In the genomic region with DNA sequence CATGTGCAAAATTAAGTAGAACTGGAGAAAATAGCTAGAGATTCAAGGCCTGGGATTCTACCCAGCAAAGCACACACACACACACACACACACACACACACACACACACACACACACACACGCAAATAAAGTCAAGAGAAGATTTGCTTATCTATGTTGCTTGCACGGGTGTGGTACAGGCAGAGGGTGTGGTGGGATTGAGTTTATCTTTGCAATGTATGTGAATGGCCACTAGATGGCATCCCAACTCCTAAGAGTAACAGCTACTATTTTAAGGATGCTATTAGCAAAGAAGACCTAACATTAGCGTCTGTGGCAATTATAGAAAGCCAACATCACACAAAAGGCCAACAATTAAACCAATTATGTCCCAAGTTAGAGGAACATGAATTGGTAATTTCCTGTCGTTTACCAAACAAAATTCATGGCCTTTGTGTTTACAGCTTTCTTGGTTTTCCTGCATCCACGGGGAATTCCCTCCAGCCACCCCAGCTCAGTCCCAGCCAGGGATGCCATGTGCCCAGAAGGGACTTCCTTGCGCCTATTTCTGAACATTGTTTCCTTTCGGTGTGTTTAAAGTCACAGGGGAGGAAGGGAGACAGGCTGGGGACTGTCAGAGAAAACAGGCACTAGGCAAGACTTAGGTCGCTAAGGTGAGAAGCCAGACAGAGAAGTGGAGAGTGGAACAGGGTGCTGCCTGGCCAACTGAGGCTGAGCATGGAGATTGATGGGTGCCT, we compare ENCODE assay signal across 8 mouse cellular contexts. TPM values are rescaled to one million over a fixed set of nuclear protein-coding genes. Genes with fewer than 3 reads are reported as not detected.
DNase-seq lines count a peak whose midpoint lies in the region; ATAC-seq and TF ChIP-seq lines count a peak whose summit lies in the region.

No protein-coding gene starts in this region.

- 26% methylated on average over 8 of the region's 8 CpGs for WGBS in liver, embryonic 12.5 days (ENCODE audit: insufficient replicate concordance)

- H3K27ac ChIP-seq in liver, embryonic 12.5 days = no peak overlapping the region
- no peak overlapping the region for H3K27ac ChIP-seq in MEL (ENCODE audit: control insufficient read depth, low read depth, low read length)

- peak; percentile 99 for TF ChIP-seq RAD21 in MEL (IDR thresholded peaks at IDR 0.05; ENCODE audit: low read depth, low read length)

- peaks cover 22% of the 10 kb centered on the region for H3K27me3 ChIP-seq in liver, embryonic 12.5 days (replicated peaks)
- no peaks in the 10 kb centered on the region for H3K27me3 ChIP-seq in MEL (ENCODE audit: control insufficient read depth in 1 of 2, insufficient read depth in 2 of 2, low read length in 2 of 2)

- no peak for ATAC-seq in liver, embryonic 12.5 days
- ATAC-seq in neutrophil, adult 5-6 weeks (ENCODE audit: extremely low read depth, insufficient number of reproducible peaks, low FRiP score, poor library complexity, severe bottlenecking) = peak; percentile 62; the same call in 1 of the 2 replicates

- no peak overlapping the region for H3K9ac ChIP-seq in liver, embryonic 12.5 days
- H3K9ac ChIP-seq in MEL (ENCODE audit: control insufficient read depth, low read depth, low read length, poor library complexity, severe bottlenecking) = no peak overlapping the region

- no peaks in the 10 kb centered on the region for H3K79me2 ChIP-seq in MEL (ENCODE audit: control insufficient read depth, insufficient read depth, low read length, poor library complexity)

- no peaks in the 10 kb centered on the region for H3K36me3 ChIP-seq in liver, embryonic 12.5 days
- H3K36me3 ChIP-seq in MEL (ENCODE audit: control insufficient read depth in 1 of 2, insufficient read depth in 2 of 2, low read length in 2 of 2) = peaks cover 0 to 3% of the 10 kb centered on the region in 2 experiments; a peak in 2 of 4 replicates

- TF ChIP-seq EP300 in MEL (IDR thresholded peaks at IDR 0.05; ENCODE audit: low read depth in 1 of 2, low read length in 2 of 2) = peak; percentile 50 to 58

- intact Hi-C loops in left cerebral cortex, postnatal 25 days (cut with DNase I) = loop anchor here (2.0 to 10.0 kb wide), 3 partner anchors 67 to 389 kb away; a partner anchor contains a TSS

- TF ChIP-seq CTCF in MEL (IDR thresholded peaks at IDR 0.05 in 2 of 3, conservative IDR thresholded peaks at IDR 0.05 in 1 of 3; ENCODE audit: control insufficient read depth in 1 of 3, insufficient read depth in 1 of 3, low read depth in 2 of 3, low read length in 3 of 3, poor library complexity in 1 of 3, severe bottlenecking in 1 of 3) = peak in 2 of 3 experiments; percentile 56 to 86

- DNase-seq in liver = peak; percentile 19
- peak; percentile 95 for DNase-seq in MEL (ENCODE audit: low read depth, low spot score)
- DNase-seq in c-Kit-positive CD71-positive TER-119-positive erythroid progenitor cells, embryonic 14.5 days (ENCODE audit: low spot score) = peak; percentile 70
- DNase-seq in heart, postnatal 4 days = peak; percentile 44
- peak; percentile 54 to 72 for DNase-seq in left cerebral cortex, postnatal 25 days (ENCODE audit: low spot score in 2 of 2)
- no peak for DNase-seq in urinary bladder, adult 18-20 months (ENCODE audit: low spot score in 2 of 2)

- H3K4me2 ChIP-seq in liver, embryonic 12.5 days = no peak overlapping the region

- 0 out of 2 replicates have a peak, but pooled peaks cover 6% of the 10 kb centered on the region for H3K4me1 ChIP-seq in liver, embryonic 12.5 days
- peaks cover 3 to 11% of the 10 kb centered on the region in 2 experiments; a peak in 3 of 4 replicates for H3K4me1 ChIP-seq in MEL (ENCODE audit: control insufficient read depth in 1 of 2, insufficient read depth in 2 of 2, low read length in 2 of 2)

- H3K4me3 ChIP-seq in liver, embryonic 12.5 days = no peak overlapping the region
- no peak overlapping the region for H3K4me3 ChIP-seq in MEL (ENCODE audit: control insufficient read depth in 1 of 2, insufficient read depth in 1 of 2, low read depth in 2 of 2, low read length in 2 of 2)

- no peaks in the 10 kb centered on the region for H3K9me3 ChIP-seq in liver, embryonic 12.5 days (replicated peaks)
- no peaks in the 10 kb centered on the region for H3K9me3 ChIP-seq in MEL (replicated peaks; ENCODE audit: insufficient read depth, low read length)

- TF ChIP-seq POLR2A in MEL (IDR thresholded peaks at IDR 0.05; ENCODE audit: control insufficient read depth in 1 of 2, insufficient read depth in 1 of 2, low read depth in 1 of 2, low read length in 2 of 2, poor library complexity in 1 of 2) = no peak

TF ChIP-seq in MEL, 35 proteins besides CTCF, POLR2A, EP300 and RAD21:
- TF ChIP-seq HCFC1 (IDR thresholded peaks at IDR 0.05; ENCODE audit: low read depth, low read length) = peak; percentile 50
- TF ChIP-seq KAT2A (conservative IDR thresholded peaks at IDR 0.05; ENCODE audit: low read depth, low read length) = no peak
- TF ChIP-seq ZNF384 (IDR thresholded peaks at IDR 0.05; ENCODE audit: low read depth, low read length) = 0 out of 2 replicates have a peak, but pooled peaks have one; percentile 26
- 0 out of 2 replicates have a peak, but pooled peaks have one; percentile 26 for TF ChIP-seq NELFE (IDR thresholded peaks at IDR 0.05; ENCODE audit: low read depth, low read length)
- TF ChIP-seq POLR2AphosphoS2 (IDR thresholded peaks at IDR 0.05; ENCODE audit: low read length) = no peak
- no peak for TF ChIP-seq ZKSCAN1 (IDR thresholded peaks at IDR 0.05; ENCODE audit: low read depth, low read length)
- TF ChIP-seq SMC3 (IDR thresholded peaks at IDR 0.05; ENCODE audit: low read depth, low read length) = peak; percentile 98
- TF ChIP-seq USF1 (IDR thresholded peaks at IDR 0.05; ENCODE audit: low read depth, low read length) = no peak
- TF ChIP-seq MAX (IDR thresholded peaks at IDR 0.05; ENCODE audit: low read length) = no peak
- 0 out of 2 replicates have a peak, but pooled peaks have one; percentile 76 for TF ChIP-seq MAZ (IDR thresholded peaks at IDR 0.05; ENCODE audit: low read depth, low read length)
- TF ChIP-seq SIN3A (IDR thresholded peaks at IDR 0.05; ENCODE audit: low read length) = peak; percentile 85
- peak; percentile 62 for TF ChIP-seq MYC (IDR thresholded peaks at IDR 0.05; ENCODE audit: low read depth, low read length)
- no peak for TF ChIP-seq POLR2AphosphoS5 (IDR thresholded peaks at IDR 0.05; ENCODE audit: borderline replicate concordance, low read depth, low read length)
- TF ChIP-seq ZC3H11A (IDR thresholded peaks at IDR 0.05; ENCODE audit: low read depth, low read length) = peak; percentile 97
- TF ChIP-seq BHLHE40 (IDR thresholded peaks at IDR 0.05; ENCODE audit: borderline replicate concordance, low read depth, low read length) = peak; percentile 95
- no peak for TF ChIP-seq TAL1 (IDR thresholded peaks at IDR 0.05; ENCODE audit: low read length)
- TF ChIP-seq ETS1 (IDR thresholded peaks at IDR 0.05; ENCODE audit: low read depth, low read length) = peak; percentile 71
- TF ChIP-seq RCOR1 (IDR thresholded peaks at IDR 0.05; ENCODE audit: low read depth, low read length) = peak; percentile 90
- peak; percentile 91 for TF ChIP-seq GATA1 (IDR thresholded peaks at IDR 0.05; ENCODE audit: low read depth, low read length)
- peak; percentile 58; the same call in 1 of the 2 replicates for TF ChIP-seq TCF12 (IDR thresholded peaks at IDR 0.05; ENCODE audit: low read depth, low read length)
- peak; percentile 67 for TF ChIP-seq MXI1 (IDR thresholded peaks at IDR 0.05; ENCODE audit: low read depth, low read length)

RNA-seq across cellular contexts. Expression of a gene that starts 17.4 kb away (rescaled TPM):
- polyA plus RNA-seq in liver, embryonic 12.5 days (2016; fragmentation: Nextera tagmentation; extraction: Ambion mirVana) = 1.4 and 1.8 TPM in 2 replicates
- 0.36 and 0.42 TPM in 2 replicates for total RNA-seq in MEL (2012; rRNA removed)
- polyA plus RNA-seq in MEL (2012; ENCODE audit: insufficient read depth in 1 of 2, insufficient read length in 2 of 2, low read depth in 1 of 2, low replicate concordance in 2 of 2, missing spikeins in 1 of 2) = 1 to 10 TPM in 1 of 2 experiments, not detected in 1; 1.5 TPM
- total RNA-seq in heart, postnatal 4 days (2021) = 1 to 10 TPM; 5.0 to 6.1 TPM
- 1 to 10 TPM; 2.8 to 4.0 TPM for total RNA-seq in left cerebral cortex, postnatal 25 days (2021)
- total RNA-seq in neutrophil, adult 5-6 weeks (2017) = 28.7 and 31.0 TPM in 2 replicates

RNA-seq across cellular contexts. Expression of a gene that starts 53.5 kb away (rescaled TPM):
- polyA plus RNA-seq in liver, embryonic 12.5 days (2016; fragmentation: Nextera tagmentation; extraction: Ambion mirVana) = 0.24 and 0.27 TPM in 2 replicates
- total RNA-seq in MEL (2012; rRNA removed) = 3.1 and 3.2 TPM in 2 replicates
- 1 to 10 TPM in 1 of 2 experiments, not detected in 1; 5.7 TPM for polyA plus RNA-seq in MEL (2012; ENCODE audit: insufficient read depth in 1 of 2, insufficient read length in 2 of 2, low read depth in 1 of 2, low replicate concordance in 2 of 2, missing spikeins in 1 of 2)
- total RNA-seq in heart, postnatal 4 days (2021) = 1 to 10 TPM; 1.2 TPM
- 1 to 10 TPM; 2.1 to 4.2 TPM for total RNA-seq in left cerebral cortex, postnatal 25 days (2021)
- total RNA-seq in neutrophil, adult 5-6 weeks (2017) = 108 TPM in 2 replicates

Comparison
In these comparisons a context has a peak if more than half of its experiments do, and no peak if none do; other contexts are left out.
1. DNase-seq: peak in liver (single experiment), MEL (single experiment), c-Kit-positive CD71-positive TER-119-positive erythroid progenitor cells, embryonic 14.5 days (single experiment), heart, postnatal 4 days (single experiment) and left cerebral cortex, postnatal 25 days (2 of 2); none in urinary bladder, adult 18-20 months (0 of 2).
2. RNA of a gene that starts 53.5 kb away (total RNA-seq): 108 TPM in neutrophil, adult 5-6 weeks; 2.1 to 4.2 TPM in left cerebral cortex, postnatal 25 days, 3.1 to 3.2 TPM in MEL and 1.2 TPM in heart, postnatal 4 days; every median in the first group is over 10 times any median in the second.